Mouse (Mus musculus): Measurements from ENCODE around the gene Gli3. TPM values are rescaled to one million over a fixed set of nuclear protein-coding genes. Genes with fewer than 3 reads are reported as not detected.

Gene Gli3
- polyA plus RNA-seq, 1 experiment from 2014 or later, result 0.22 TPM

DNA sequence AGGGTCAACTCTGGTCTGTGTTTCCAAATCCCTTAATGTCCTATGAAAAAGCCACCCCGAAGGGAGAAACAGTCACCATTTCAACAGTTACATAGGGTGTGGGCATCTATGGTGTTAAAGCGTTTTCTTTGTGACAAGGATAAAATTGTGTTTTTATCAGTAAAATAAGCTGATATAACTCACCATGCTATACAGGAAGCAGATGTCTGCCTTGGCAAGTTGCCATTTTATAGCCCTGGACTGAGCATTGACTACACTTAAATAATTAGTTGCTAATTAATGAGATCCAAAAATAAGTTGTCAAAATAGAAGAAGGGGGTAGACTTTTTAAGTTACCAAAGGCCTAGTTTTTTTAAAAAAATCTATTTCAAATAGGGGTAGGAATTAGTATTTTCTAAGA lies 11.4 kb downstream of the Gli3 start:
- DNase-seq (no peak), ATAC-seq (no peak)
- WGBS (ENCODE audit: insufficient replicate concordance), result 62% methylated on average over 2 of the region's 2 CpGs
- no peaks in the 10 kb centered on the region for H3K9me3 ChIP-seq (ENCODE audit: low read length)
- TF ChIP-seq CTCF (IDR thresholded peaks at IDR 0.05; ENCODE audit: low read depth) (no peak), EP300 (IDR thresholded peaks at IDR 0.05; ENCODE audit: low read depth) (no peak)
- no peak overlapping the region for H3K27ac ChIP-seq (ENCODE audit: low read depth)
- H3K9ac ChIP-seq (replicated peaks), result no peak overlapping the region
- no peak overlapping the region for H3K4me2 ChIP-seq (ENCODE audit: low read depth, low read length)
- H3K4me1 ChIP-seq (ENCODE audit: insufficient read depth), result no peaks in the 10 kb centered on the region
- no peak overlapping the region for H3K4me3 ChIP-seq (ENCODE audit: low read depth, low read length)
- no peaks in the 10 kb centered on the region for H3K36me3 ChIP-seq (replicated peaks; ENCODE audit: insufficient read depth, low read length)
- H3K27me3 ChIP-seq (ENCODE audit: insufficient read depth, low read length), result no peaks in the 10 kb centered on the region

- Histone ChIP-seq H3K4me3 (ENCODE audit: low read depth, low read length) (no peak overlapping the region), H3K4me2 (ENCODE audit: low read depth, low read length) (no peak overlapping the region), H3K4me1 (ENCODE audit: insufficient read depth) (no peaks in the 10 kb centered on the region), H3K9me3 (ENCODE audit: low read length) (no peaks in the 10 kb centered on the region), H3K27ac (ENCODE audit: low read depth) (no peak overlapping the region), H3K9ac (replicated peaks) (no peak overlapping the region), H3K27me3 (ENCODE audit: insufficient read depth, low read length) (no peaks in the 10 kb centered on the region), H3K36me3 (replicated peaks; ENCODE audit: insufficient read depth, low read length) (no peaks in the 10 kb centered on the region)
- WGBS (ENCODE audit: insufficient replicate concordance), result 73% methylated on average over 14 of the region's 14 CpGs
- DNase-seq (no peak), ATAC-seq (no peak)
- no peak for TF ChIP-seq CTCF (IDR thresholded peaks at IDR 0.05; ENCODE audit: low read depth)
- TF ChIP-seq EP300 (IDR thresholded peaks at IDR 0.05; ENCODE audit: low read depth), result no peak
Measured at GRCm38 (mm10) chr13:15486033-15486891, 23.2 kb downstream of the Gli3 start.

DNA sequence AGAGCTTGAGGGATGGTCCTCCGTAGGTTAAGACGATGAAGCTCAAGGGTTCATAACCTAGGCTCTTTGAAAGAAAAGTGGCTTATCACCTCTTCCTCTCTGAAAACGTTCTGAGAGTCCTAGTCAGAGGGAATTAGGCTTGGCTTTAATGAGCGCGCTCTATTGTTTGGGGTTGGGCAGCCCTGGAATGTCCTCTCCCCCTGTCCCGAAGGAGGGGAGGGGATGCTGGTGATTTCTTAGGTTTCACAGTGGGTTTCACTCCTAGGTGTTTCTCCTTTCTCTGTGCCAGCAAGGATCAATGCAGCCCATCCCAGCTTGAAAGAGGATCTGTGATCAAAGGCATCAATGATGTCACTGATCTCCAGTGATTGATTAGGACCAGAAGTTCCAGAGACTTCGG lies 24.3 kb downstream of the Gli3 start:
- no peak for TF ChIP-seq CTCF (IDR thresholded peaks at IDR 0.05; ENCODE audit: low read depth)
- TF ChIP-seq EP300 (IDR thresholded peaks at IDR 0.05; ENCODE audit: low read depth), result no peak
- H3K4me2 ChIP-seq (ENCODE audit: low read depth, low read length), result no peak overlapping the region
- no peaks in the 10 kb centered on the region for H3K9me3 ChIP-seq (ENCODE audit: low read length)
- H3K36me3 ChIP-seq (replicated peaks; ENCODE audit: insufficient read depth, low read length), result no peaks in the 10 kb centered on the region
- no peaks in the 10 kb centered on the region for H3K4me1 ChIP-seq (ENCODE audit: insufficient read depth)
- DNase-seq (no peak), ATAC-seq (no peak)
- 44% methylated on average over 7 of the region's 7 CpGs for WGBS (ENCODE audit: insufficient replicate concordance)
- no peak overlapping the region for H3K4me3 ChIP-seq (ENCODE audit: low read depth, low read length)
- H3K27ac ChIP-seq (ENCODE audit: low read depth), result no peak overlapping the region
- no peaks in the 10 kb centered on the region for H3K27me3 ChIP-seq (ENCODE audit: insufficient read depth, low read length)
- no peak overlapping the region for H3K9ac ChIP-seq (replicated peaks)

- no peaks in the 10 kb centered on the region for H3K27me3 ChIP-seq (ENCODE audit: insufficient read depth, low read length)
- H3K9ac ChIP-seq (replicated peaks), result no peak overlapping the region
- H3K27ac ChIP-seq (ENCODE audit: low read depth), result no peak overlapping the region
- no peak overlapping the region for H3K4me2 ChIP-seq (ENCODE audit: low read depth, low read length)
- WGBS (ENCODE audit: insufficient replicate concordance), result 77% methylated on average over 1 of the region's 1 CpGs
- no peaks in the 10 kb centered on the region for H3K9me3 ChIP-seq (ENCODE audit: low read length)
- TF ChIP-seq EP300 (IDR thresholded peaks at IDR 0.05; ENCODE audit: low read depth), result no peak
- TF ChIP-seq CTCF (IDR thresholded peaks at IDR 0.05; ENCODE audit: low read depth), result no peak
- no peak overlapping the region for H3K4me3 ChIP-seq (ENCODE audit: low read depth, low read length)
- no peaks in the 10 kb centered on the region for H3K36me3 ChIP-seq (replicated peaks; ENCODE audit: insufficient read depth, low read length)
- ATAC-seq (no peak), DNase-seq (no peak)
- H3K4me1 ChIP-seq (ENCODE audit: insufficient read depth), result no peaks in the 10 kb centered on the region
Measured at GRCm38 (mm10) chr13:15488065-15488464, 25.0 kb downstream of the Gli3 start.

- Histone ChIP-seq H3K4me3 (ENCODE audit: low read depth, low read length) (no peak overlapping the region), H3K27ac (ENCODE audit: low read depth) (no peak overlapping the region), H3K4me2 (ENCODE audit: low read depth, low read length) (no peak overlapping the region), H3K9ac (replicated peaks) (no peak overlapping the region), H3K9me3 (ENCODE audit: low read length) (no peaks in the 10 kb centered on the region), H3K4me1 (ENCODE audit: insufficient read depth) (no peaks in the 10 kb centered on the region), H3K36me3 (replicated peaks; ENCODE audit: insufficient read depth, low read length) (no peaks in the 10 kb centered on the region), H3K27me3 (ENCODE audit: insufficient read depth, low read length) (no peaks in the 10 kb centered on the region)
- no peak for DNase-seq
- 78% methylated on average over 4 of the region's 4 CpGs for WGBS (ENCODE audit: insufficient replicate concordance)
- TF ChIP-seq EP300 (IDR thresholded peaks at IDR 0.05; ENCODE audit: low read depth) (no peak), CTCF (IDR thresholded peaks at IDR 0.05; ENCODE audit: low read depth) (no peak)
- ATAC-seq, result no peak
Measured at GRCm38 (mm10) chr13:15495820-15496219, 32.8 kb downstream of the Gli3 start.

DNA sequence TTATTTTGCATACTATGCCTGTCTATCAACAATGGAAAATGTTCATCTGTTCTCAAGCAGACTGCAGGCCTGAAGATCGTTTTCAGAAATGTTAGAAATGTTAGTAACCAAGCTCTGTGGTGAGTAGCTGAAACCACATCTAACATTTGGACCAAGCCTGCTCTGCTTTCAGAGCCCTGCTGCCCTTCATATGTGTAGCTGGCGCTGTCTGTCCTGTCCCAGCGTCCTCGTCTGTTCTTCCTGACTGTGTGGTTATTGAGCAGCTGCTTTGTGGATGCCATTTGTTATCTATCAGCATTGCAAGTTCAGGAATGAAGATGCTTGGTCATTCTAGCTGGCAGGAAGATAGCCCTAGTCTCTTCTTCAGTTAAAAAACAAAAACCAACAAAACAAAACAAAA lies 35.3 kb downstream of the Gli3 start:
- ATAC-seq, result no peak
- Histone ChIP-seq H3K4me1 (ENCODE audit: insufficient read depth) (no peaks in the 10 kb centered on the region), H3K9ac (replicated peaks) (no peak overlapping the region), H3K4me2 (ENCODE audit: low read depth, low read length) (no peak overlapping the region), H3K27ac (ENCODE audit: low read depth) (no peak overlapping the region), H3K4me3 (ENCODE audit: low read depth, low read length) (no peak overlapping the region), H3K36me3 (replicated peaks; ENCODE audit: insufficient read depth, low read length) (no peaks in the 10 kb centered on the region), H3K9me3 (ENCODE audit: low read length) (no peaks in the 10 kb centered on the region), H3K27me3 (ENCODE audit: insufficient read depth, low read length) (no peaks in the 10 kb centered on the region)
- 51% methylated on average over 4 of the region's 4 CpGs for WGBS (ENCODE audit: insufficient replicate concordance)
- DNase-seq, result no peak
- TF ChIP-seq CTCF (IDR thresholded peaks at IDR 0.05; ENCODE audit: low read depth), result no peak
- no peak for TF ChIP-seq EP300 (IDR thresholded peaks at IDR 0.05; ENCODE audit: low read depth)
